Mouse (Mus musculus) small intestine, adult 2 months (tissue): Measurements from ENCODE around the gene Zfp335.

Experiments used
- CTCF ChIP-seq: fragments of 200-500 bp; IDR thresholded peaks from 2 replicates; pipeline ENCODE4 v1.5.1; 2012; ENCODE audit warnings: low read depth, mild to moderate bottlenecking, control low read depth, inconsistent platforms, low read length, moderate library complexity, mixed read lengths; ENCODE audit not compliant: insufficient replicate concordance, insufficient read length; ENCODE audit errors: extremely low read depth
- POLR2A ChIP-seq: fragments of 200-500 bp; IDR thresholded peaks from 2 replicates; pipeline ENCODE4 v1.6.1; 2012; ENCODE audit warnings: low read depth, mild to moderate bottlenecking, control low read depth, inconsistent platforms, low read length, moderate library complexity

GRCm38 (mm10) chr2:164921984-164922383, 10.4 kb upstream of the Zfp335 start:
- no peak for TF ChIP-seq CTCF
- TF ChIP-seq POLR2A: no peak
